Mouse (Mus musculus): ENCODE results near the gene Boll. TPM values are rescaled to one million over a fixed set of nuclear protein-coding genes. Genes with fewer than 3 reads are reported as not detected.
"Not testable (repeated sequence)": the region's sequence is repeated elsewhere in the genome, so short reads cannot be mapped to it uniquely, and the experiment has no call there.

The Boll gene
- polyA plus RNA-seq, 1 experiment from 2014 or later: 0.22 TPM

GRCm38 (mm10) chr1:55372626-55373025 lies 9.4 kb upstream of the Boll start:
- no peaks in the 10 kb centered on the region for H3K4me1 ChIP-seq (replicated peaks)

GRCm38 (mm10) chr1:55363586-55363985 lies 317 bp upstream of the Boll start:
- under 1% methylated on average over 27 of the region's 27 CpGs for WGBS
- peak overlapping the region; percentile 57 for H3K4me3 ChIP-seq
- H3K9me3 ChIP-seq: no peaks in the 10 kb centered on the region
- H3K4me1 ChIP-seq (replicated peaks): peaks cover 10% of the 10 kb centered on the region
- H3K4me2 ChIP-seq: peak overlapping the region; percentile 74
- no peak overlapping the region for H3K27ac ChIP-seq (replicated peaks)
- no peaks in the 10 kb centered on the region for H3K36me3 ChIP-seq
- peaks cover 20% of the 10 kb centered on the region for H3K27me3 ChIP-seq
- H3K9ac ChIP-seq: 0 out of 2 replicates have a peak overlapping the region, but pooled peaks have one; percentile 22
- ATAC-seq (ENCODE audit: low FRiP score, low read depth): peak; percentile 84

More at GRCm38 (mm10) chr1:55372626-55373025, 9.4 kb upstream of the Boll start:
- H3K36me3 ChIP-seq: no peaks in the 10 kb centered on the region
- WGBS: 91% methylated on average over 3 of the region's 3 CpGs
- H3K9ac ChIP-seq: no peak overlapping the region
- no peaks in the 10 kb centered on the region for H3K27me3 ChIP-seq
- no peak overlapping the region for H3K27ac ChIP-seq (replicated peaks)
- ATAC-seq (ENCODE audit: low FRiP score, low read depth): no peak
- H3K9me3 ChIP-seq: no peaks in the 10 kb centered on the region
- no peak overlapping the region for H3K4me2 ChIP-seq
- H3K4me3 ChIP-seq: no peak overlapping the region

GRCm38 (mm10) chr1:55362634-55363033 lies 635 bp downstream of the Boll start:
- no peaks in the 10 kb centered on the region for H3K9me3 ChIP-seq
- ATAC-seq (ENCODE audit: low FRiP score, low read depth): peak; percentile 69
- peak overlapping the region; percentile 74 for H3K4me2 ChIP-seq
- peak overlapping the region; percentile 57 for H3K4me3 ChIP-seq
- H3K27me3 ChIP-seq: peaks cover 20% of the 10 kb centered on the region
- 50% methylated on average over 48 of the region's 49 CpGs for WGBS
- peaks cover 10% of the 10 kb centered on the region for H3K4me1 ChIP-seq (replicated peaks)
- no peak overlapping the region for H3K9ac ChIP-seq
- H3K27ac ChIP-seq (replicated peaks): no peak overlapping the region
- H3K36me3 ChIP-seq: no peaks in the 10 kb centered on the region

GRCm38 (mm10) chr1:55351914-55352313 lies 11.4 kb downstream of the Boll start:
- ATAC-seq (ENCODE audit: low FRiP score, low read depth); H3K27me3 ChIP-seq; H3K4me3 ChIP-seq; H3K36me3 ChIP-seq; H3K9ac ChIP-seq; H3K4me2 ChIP-seq; H3K4me1 ChIP-seq (replicated peaks); H3K27ac ChIP-seq (replicated peaks); H3K9me3 ChIP-seq: not testable (repeated sequence)
- WGBS: 73% methylated on average over 2 of the region's 2 CpGs

GRCm38 (mm10) chr1:55325496-55325895 lies 37.8 kb downstream of the Boll start:
- not testable (repeated sequence) for H3K4me2 ChIP-seq; H3K36me3 ChIP-seq; H3K27ac ChIP-seq (replicated peaks); H3K9ac ChIP-seq; H3K4me1 ChIP-seq (replicated peaks); ATAC-seq (ENCODE audit: low FRiP score, low read depth); H3K27me3 ChIP-seq; H3K4me3 ChIP-seq; H3K9me3 ChIP-seq
- 85% methylated on average over 5 of the region's 5 CpGs for WGBS

- Histone ChIP-seq H3K27ac (replicated peaks) (no peak overlapping the region), H3K36me3 (no peaks in the 10 kb centered on the region), H3K27me3 (no peaks in the 10 kb centered on the region), H3K4me2 (no peak overlapping the region), H3K9ac (no peak overlapping the region), H3K4me3 (no peak overlapping the region), H3K4me1 (replicated peaks) (no peaks in the 10 kb centered on the region), H3K9me3 (no peaks in the 10 kb centered on the region)
- ATAC-seq (ENCODE audit: low FRiP score, low read depth): no peak
Observed at GRCm38 (mm10) chr1:55301077-55301476, 62.2 kb downstream of the Boll start.

GRCm38 (mm10) chr1:55279081-55279480 lies 84.2 kb downstream of the Boll start:
- WGBS: 81% methylated on average over 9 of the region's 9 CpGs
- no peak overlapping the region for H3K27ac ChIP-seq (replicated peaks)
- no peak overlapping the region for H3K4me3 ChIP-seq
- no peak overlapping the region for H3K9ac ChIP-seq
- no peaks in the 10 kb centered on the region for H3K27me3 ChIP-seq
- no peaks in the 10 kb centered on the region for H3K4me1 ChIP-seq (replicated peaks)
- ATAC-seq (ENCODE audit: low FRiP score, low read depth): no peak
- no peak overlapping the region for H3K4me2 ChIP-seq
- H3K36me3 ChIP-seq: no peaks in the 10 kb centered on the region
- H3K9me3 ChIP-seq: no peaks in the 10 kb centered on the region

GRCm38 (mm10) chr1:55265447-55265846 lies 97.8 kb downstream of the Boll start:
- Histone ChIP-seq H3K27ac (replicated peaks) (no peak overlapping the region), H3K36me3 (no peaks in the 10 kb centered on the region), H3K27me3 (no peaks in the 10 kb centered on the region), H3K9ac (no peak overlapping the region), H3K4me2 (no peak overlapping the region), H3K9me3 (no peaks in the 10 kb centered on the region), H3K4me1 (replicated peaks) (no peaks in the 10 kb centered on the region), H3K4me3 (no peak overlapping the region)
- ATAC-seq (ENCODE audit: low FRiP score, low read depth): no peak
- WGBS: 69% methylated on average over 2 of the region's 2 CpGs

GRCm38 (mm10) chr1:55264385-55264784 lies 98.9 kb downstream of the Boll start:
- ATAC-seq (ENCODE audit: low FRiP score, low read depth): no peak
- WGBS: 75% methylated on average over 2 of the region's 2 CpGs

GRCm38 (mm10) chr1:55246374-55246773 lies 116.9 kb downstream of the Boll start:
- Histone ChIP-seq H3K36me3 (0 out of 2 replicates have a peak, but pooled peaks cover 3% of the 10 kb centered on the region), H3K4me2 (no peak overlapping the region), H3K4me1 (replicated peaks) (peaks cover 12% of the 10 kb centered on the region), H3K27me3 (no peaks in the 10 kb centered on the region), H3K4me3 (no peak overlapping the region), H3K27ac (replicated peaks) (no peak overlapping the region), H3K9ac (no peak overlapping the region), H3K9me3 (no peaks in the 10 kb centered on the region)
- 93% methylated on average over 2 of the region's 2 CpGs for WGBS
- ATAC-seq (ENCODE audit: low FRiP score, low read depth): no peak

More at GRCm38 (mm10) chr1:55264385-55264784, 98.9 kb downstream of the Boll start:
- H3K9me3 ChIP-seq: no peaks in the 10 kb centered on the region
- no peak overlapping the region for H3K4me2 ChIP-seq
- H3K27me3 ChIP-seq: no peaks in the 10 kb centered on the region
- no peaks in the 10 kb centered on the region for H3K4me1 ChIP-seq (replicated peaks)
- no peak overlapping the region for H3K27ac ChIP-seq (replicated peaks)
- H3K9ac ChIP-seq: no peak overlapping the region
- no peaks in the 10 kb centered on the region for H3K36me3 ChIP-seq
- H3K4me3 ChIP-seq: no peak overlapping the region

- Histone ChIP-seq H3K4me1 (replicated peaks) (peaks cover 45% of the 10 kb centered on the region), H3K36me3 (0 out of 2 replicates have a peak, but pooled peaks cover 3% of the 10 kb centered on the region), H3K9ac (peak overlapping the region; percentile 78; the same call in 1 of the 2 replicates)
Observed at GRCm38 (mm10) chr1:55239237-55239636, 124.0 kb downstream of the Boll start.

GRCm38 (mm10) chr1:55238496-55238895 lies 124.8 kb downstream of the Boll start:
- Histone ChIP-seq H3K27ac (replicated peaks) (no peak overlapping the region), H3K4me3 (peak overlapping the region; percentile 82), H3K4me1 (replicated peaks) (peaks cover 45% of the 10 kb centered on the region), H3K36me3 (0 out of 2 replicates have a peak, but pooled peaks cover 3% of the 10 kb centered on the region), H3K9me3 (no peaks in the 10 kb centered on the region), H3K9ac (peak overlapping the region; percentile 78), H3K27me3 (no peaks in the 10 kb centered on the region), H3K4me2 (peak overlapping the region; percentile 92)
- 17% methylated on average over 13 of the region's 13 CpGs for WGBS
- ATAC-seq (ENCODE audit: low FRiP score, low read depth): no peak

More at GRCm38 (mm10) chr1:55239237-55239636, 124.0 kb downstream of the Boll start:
- no peaks in the 10 kb centered on the region for H3K27me3 ChIP-seq
- H3K9me3 ChIP-seq: no peaks in the 10 kb centered on the region
- no peak overlapping the region for H3K27ac ChIP-seq (replicated peaks)
- peak overlapping the region; percentile 92 for H3K4me2 ChIP-seq
- no peak for ATAC-seq (ENCODE audit: low FRiP score, low read depth)
- 7% methylated on average over 1 of the region's 1 CpGs for WGBS
- H3K4me3 ChIP-seq: peak overlapping the region; percentile 82

GRCm38 (mm10) chr1:55237643-55238161 lies 125.6 kb downstream of the Boll start:
- Histone ChIP-seq H3K9me3 (no peaks in the 10 kb centered on the region), H3K4me1 (replicated peaks) (peaks cover 45% of the 10 kb centered on the region), H3K4me3 (peak overlapping the region; percentile 82), H3K27me3 (no peaks in the 10 kb centered on the region), H3K9ac (peak overlapping the region; percentile 78), H3K27ac (replicated peaks) (peak overlapping the region; percentile 87), H3K36me3 (no peaks in the 10 kb centered on the region), H3K4me2 (peak overlapping the region; percentile 92)
- ATAC-seq (ENCODE audit: low FRiP score, low read depth): peak; percentile 2
- WGBS: under 1% methylated on average over 23 of the region's 23 CpGs
